Mouse (Mus musculus) kidney, postnatal 0 days (tissue): ENCODE results near the gene Fcho1. TPM values are rescaled to one million over a fixed set of nuclear protein-coding genes. Genes with fewer than 3 reads are reported as not detected.

Experiments used
- ATAC-seq: fragments of 200-750 bp; cut with Nextera tagmentation; replicated peaks from 2 replicates; pipeline ENCODE4 v1.8.0; 2017; ENCODE audit warnings: low read depth, moderate number of reproducible peaks, moderate TSS enrichment, moderate library complexity; ENCODE audit not compliant: low FRiP score
- DNase-seq: peaks from one replicate; pipeline ENCODE4 v3.0.0-alpha.2; 2016; ENCODE audit warnings: low spot score
- H3K27ac ChIP-seq: fragments of 300-500 bp; sonication (generic); 2 replicates; pipeline ENCODE4 v1.5.1; 2014; ENCODE audit warnings: mild to moderate bottlenecking
- H3K27me3 ChIP-seq: fragments of 300-500 bp; sonication (generic); 2 replicates; pipeline ENCODE4 v1.6.1; 2014; ENCODE audit warnings: low read length, mixed read lengths; ENCODE audit not compliant: insufficient read depth
- H3K36me3 ChIP-seq: fragments of 300-500 bp; sonication (generic); 2 replicates; pipeline ENCODE4 v1.6.1; 2014; ENCODE audit warnings: low read length, mixed read lengths; ENCODE audit not compliant: insufficient read depth
- H3K4me1 ChIP-seq: fragments of 300-500 bp; sonication (generic); replicated peaks from 2 replicates; pipeline ENCODE4 v1.6.1; 2014; ENCODE audit warnings: antibody characterized with exemption, low read length, mixed read lengths; ENCODE audit not compliant: insufficient read depth
- H3K4me2 ChIP-seq: fragments of 300-500 bp; sonication (generic); 2 replicates; pipeline ENCODE4 v1.6.1; 2014; ENCODE audit warnings: mild to moderate bottlenecking, low read length, moderate library complexity, mixed read lengths
- H3K4me3 ChIP-seq: fragments of 300-500 bp; sonication (generic); replicated peaks from 2 replicates; pipeline ENCODE4 v1.5.1; 2014; ENCODE audit warnings: low read depth, low read length
- H3K9ac ChIP-seq: fragments of 300-500 bp; sonication (generic); 2 replicates; pipeline ENCODE4 v1.6.1; 2014; ENCODE audit warnings: low read depth, low read length
- H3K9me3 ChIP-seq: fragments of 300-500 bp; sonication (generic); replicated peaks from 2 replicates; pipeline ENCODE4 v1.6.1; 2016; ENCODE audit warnings: low read length, inconsistent platforms, mixed read lengths
- CTCF ChIP-seq: IDR thresholded peaks from 2 replicates; pipeline ENCODE4 v1.5.1; 2016; ENCODE audit warnings: antibody characterized with exemption, low read depth, mild to moderate bottlenecking, moderate library complexity
- WGBS: fragments of 180-500 bp; shearing (Covaris S2); extraction: QIAGEN DNeasy Blood & Tissue Kit; methylation state at CpG from one replicate; pipeline ENCODE4 v1.1.7; 2014; 5-methylcytosine and 5-hydroxymethylcytosine counted together
- polyA plus RNA-seq: library from polyadenylated mRNA; unstranded; fragments of >200 nt; fragmentation: Nextera tagmentation; extraction: Ambion mirVana; gene quantifications from 2 replicates; pipeline ENCODE4 v1.2.1, GENCODE M21; 2015

The Fcho1 gene
- polyA plus RNA-seq, 1 experiment from 2014 or later = 3.4 TPM

- no peak overlapping the region for H3K4me3 ChIP-seq
- no peaks in the 10 kb centered on the region for H3K4me1 ChIP-seq
- DNase-seq (no peak), ATAC-seq (no peak)
- no peak overlapping the region for H3K9ac ChIP-seq
- no peaks in the 10 kb centered on the region for H3K27me3 ChIP-seq
- H3K4me2 ChIP-seq = no peak overlapping the region
- 36% methylated on average over 3 of the region's 3 CpGs for WGBS
- no peaks in the 10 kb centered on the region for H3K36me3 ChIP-seq
- H3K9me3 ChIP-seq = no peaks in the 10 kb centered on the region
- no peak overlapping the region for H3K27ac ChIP-seq
- TF ChIP-seq CTCF = no peak
Observed at GRCm38 (mm10) chr8:71718252-71718651, 7.3 kb downstream of the Fcho1 start.

GRCm38 (mm10) chr8:71717096-71717495, 8.4 kb downstream of the Fcho1 start:
- Histone ChIP-seq H3K4me2 (no peak overlapping the region), H3K4me3 (no peak overlapping the region), H3K4me1 (no peaks in the 10 kb centered on the region), H3K27me3 (no peaks in the 10 kb centered on the region), H3K9me3 (no peaks in the 10 kb centered on the region), H3K9ac (no peak overlapping the region), H3K36me3 (no peaks in the 10 kb centered on the region), H3K27ac (no peak overlapping the region)
- WGBS = 67% methylated on average over 12 of the region's 12 CpGs
- DNase-seq (no peak), ATAC-seq (no peak)
- TF ChIP-seq CTCF = no peak

- Histone ChIP-seq H3K27ac (no peak overlapping the region), H3K4me2 (no peak overlapping the region), H3K9me3 (no peaks in the 10 kb centered on the region), H3K27me3 (no peaks in the 10 kb centered on the region), H3K36me3 (no peaks in the 10 kb centered on the region), H3K4me3 (no peak overlapping the region), H3K4me1 (no peaks in the 10 kb centered on the region), H3K9ac (no peak overlapping the region)
- DNase-seq (no peak), ATAC-seq (no peak)
- TF ChIP-seq CTCF = no peak
- WGBS = 85% methylated on average over 13 of the region's 13 CpGs
Observed at GRCm38 (mm10) chr8:71716561-71717053, 8.9 kb downstream of the Fcho1 start.

- H3K27ac ChIP-seq = no peak overlapping the region
- ATAC-seq (no peak), DNase-seq (no peak)
- H3K4me2 ChIP-seq = no peak overlapping the region
- H3K27me3 ChIP-seq = no peaks in the 10 kb centered on the region
- no peaks in the 10 kb centered on the region for H3K4me1 ChIP-seq
- no peak overlapping the region for H3K4me3 ChIP-seq
- WGBS = 43% methylated on average over 8 of the region's 8 CpGs
- no peaks in the 10 kb centered on the region for H3K36me3 ChIP-seq
- TF ChIP-seq CTCF = no peak
- no peak overlapping the region for H3K9ac ChIP-seq
- no peaks in the 10 kb centered on the region for H3K9me3 ChIP-seq
Observed at GRCm38 (mm10) chr8:71715531-71715930, 10.0 kb downstream of the Fcho1 start.

- no peaks in the 10 kb centered on the region for H3K36me3 ChIP-seq
- no peak for TF ChIP-seq CTCF
- H3K4me3 ChIP-seq = no peak overlapping the region
- H3K4me2 ChIP-seq = no peak overlapping the region
- no peak overlapping the region for H3K27ac ChIP-seq
- no peak overlapping the region for H3K9ac ChIP-seq
- 88% methylated on average over 2 of the region's 2 CpGs for WGBS
- no peak for DNase-seq
- 0 out of 2 replicates have a peak, but pooled peaks cover 4% of the 10 kb centered on the region for H3K4me1 ChIP-seq
- no peaks in the 10 kb centered on the region for H3K9me3 ChIP-seq
- H3K27me3 ChIP-seq = peaks cover 7% of the 10 kb centered on the region; the same call in 1 of the 2 replicates
- no peak for ATAC-seq
Observed at GRCm38 (mm10) chr8:71711574-71711973, 13.9 kb downstream of the Fcho1 start.

- no peak overlapping the region for H3K9ac ChIP-seq
- H3K4me3 ChIP-seq = no peak overlapping the region
- H3K9me3 ChIP-seq = no peaks in the 10 kb centered on the region
- whole genome bisulfite sequencing = 18% methylated on average over 25 of the region's 25 CpGs
- H3K27ac ChIP-seq = no peak overlapping the region
- peak; percentile 59 for ATAC-seq
- 0 out of 2 replicates have a peak, but pooled peaks cover 4% of the 10 kb centered on the region for H3K4me1 ChIP-seq
- peak; percentile 73 for DNase-seq
- peaks cover 7% of the 10 kb centered on the region; the same call in 1 of the 2 replicates for H3K27me3 ChIP-seq
- no peaks in the 10 kb centered on the region for H3K36me3 ChIP-seq
- TF ChIP-seq CTCF = peak; percentile 82
- H3K4me2 ChIP-seq = peak overlapping the region; percentile 46; the same call in 1 of the 2 replicates
Observed at GRCm38 (mm10) chr8:71709800-71710446, 15.6 kb downstream of the Fcho1 start.
